Mouse (Mus musculus) T-helper 1 cell (primary cell): ENCODE measurements at regions not wholly inside any gene's neighbourhood (a gene's known extent, or its start where the extent isn't known, plus 50 kb on each side); places are given as distances from the start of the nearest gene placed in this dataset.

Experiments used
- in situ Hi-C: fragments of 300-600 bp; cut with MboI, MseI; formaldehyde crosslinking; loops from one replicate; pipeline ENCODE4 v1.15.1; 2025; ENCODE audit warnings: high pct_unique_total_duplicates

GRCm38 (mm10) chr7:66491501-66491900 is 64.2 kb upstream of the Aldh1a3 start:
- in situ Hi-C loops: no loop called here

DNA sequence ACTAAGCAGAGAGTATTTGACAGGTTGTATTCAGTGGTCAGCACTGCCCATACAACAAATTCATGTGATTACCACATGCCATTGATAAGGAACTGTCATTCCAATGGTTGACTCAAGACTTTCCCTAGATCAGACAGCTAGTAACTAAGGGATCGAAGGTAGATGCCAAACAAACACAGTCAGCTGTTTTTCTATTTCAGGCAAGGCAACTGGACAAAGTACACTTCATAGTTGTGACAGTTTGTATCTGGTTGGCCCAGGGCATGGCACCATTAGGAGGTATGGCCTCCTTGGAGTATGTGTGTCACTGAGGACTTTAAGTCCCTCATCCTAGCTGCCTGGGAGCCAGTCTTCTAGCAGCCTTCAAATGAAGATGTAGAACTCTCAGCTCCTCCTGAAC is 62.8 kb upstream of the Aldh1a3 start:
- in situ Hi-C loops: no loop called here

DNA sequence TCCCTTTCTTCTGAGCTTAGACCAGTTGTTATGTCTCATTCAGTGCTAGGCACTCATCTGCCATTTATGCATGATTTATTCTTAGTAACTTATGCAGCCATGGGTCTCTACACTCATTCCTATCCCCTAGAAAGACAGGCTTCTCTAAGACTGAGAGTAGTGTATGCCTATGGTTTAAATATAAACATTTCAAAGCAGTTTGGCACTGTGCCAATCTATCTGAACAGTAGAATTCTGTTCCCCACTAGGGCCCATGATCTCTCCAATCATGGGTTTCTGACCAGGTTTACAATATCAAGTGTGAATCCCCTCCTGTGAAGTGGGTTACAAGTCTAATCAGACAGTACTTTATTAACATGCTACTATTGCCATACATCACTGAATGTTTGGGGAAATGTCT is 60.4 kb upstream of the Aldh1a3 start:
- in situ Hi-C loops: no loop called here

GRCm38 (mm10) chr7:66480446-66480845 is 53.1 kb upstream of the Aldh1a3 start:
- in situ Hi-C loops: no loop called here

DNA sequence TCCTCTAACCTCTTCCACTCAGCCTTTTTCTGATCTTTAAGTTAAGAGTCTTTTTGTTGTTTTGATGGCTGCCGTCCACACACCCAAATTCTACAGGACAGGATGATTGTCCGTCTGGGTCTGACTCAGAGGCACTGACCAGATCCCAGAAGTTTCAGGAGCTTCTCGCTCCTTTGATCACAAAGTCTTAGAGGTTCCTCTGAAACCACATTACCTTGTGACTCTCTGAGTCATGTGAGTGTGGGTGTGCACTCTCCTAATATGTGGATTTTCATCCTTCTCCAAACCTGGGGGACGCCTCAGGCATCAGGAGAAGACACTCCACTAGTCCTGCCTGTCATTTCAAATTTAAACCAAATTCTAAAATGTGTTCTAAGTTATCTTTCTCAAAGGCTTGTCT is 52.0 kb upstream of the Aldh1a3 start:
- in situ Hi-C loops: no loop called here

- in situ Hi-C loops: no loop called here
Observed at GRCm38 (mm10) chr7:66478106-66478505, 50.8 kb upstream of the Aldh1a3 start.

DNA sequence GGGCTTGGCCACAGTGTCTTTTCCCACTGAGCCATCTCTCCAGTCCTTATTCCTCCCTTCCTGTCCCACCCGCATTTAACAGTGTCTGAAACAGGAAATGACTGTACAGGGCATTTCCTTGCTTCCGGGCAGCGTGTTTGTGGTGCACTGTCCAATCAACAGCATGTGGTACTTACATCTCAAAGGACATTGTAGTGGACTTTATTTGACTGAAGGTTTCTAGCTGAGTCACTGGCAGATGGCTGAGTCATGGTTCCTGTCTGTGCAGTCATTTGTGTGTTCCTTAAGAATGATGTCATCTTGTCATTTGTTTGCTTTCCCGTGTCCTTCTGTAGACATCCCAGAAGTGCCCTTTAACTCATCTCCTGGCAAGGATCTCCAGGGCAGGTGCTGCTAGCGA is 50.2 kb upstream of the Aldh1a3 start:
- in situ Hi-C loops: no loop called here
